8 mouse cellular contexts compared by ENCODE assay signal in genomic region chr19:5913007-5913719, GRCm38 (mm10). TPM values are rescaled to one million over a fixed set of nuclear protein-coding genes. Genes with fewer than 3 reads are reported as not detected.
DNase-seq lines count a peak whose midpoint lies in the region; ATAC-seq and TF ChIP-seq lines count a peak whose summit lies in the region.

TSS of gene Dpf2 (minus strand) at chr19:5913010.

- H3K4me2 ChIP-seq in limb, embryonic 11.5 days (ENCODE audit: low read depth, severe bottlenecking) = peak within 1 kb of the TSS; percentile 54
- H3K4me2 ChIP-seq in neural tube, embryonic 14.5 days (ENCODE audit: low read depth, low read length) = peak within 1 kb of the TSS; percentile 86

- H3K9me3 ChIP-seq in E14TG2a.4 (ENCODE audit: low read length) = no peaks in the 10 kb centered on the region
- no peaks in the 10 kb centered on the region for H3K9me3 ChIP-seq in limb, embryonic 11.5 days (ENCODE audit: control insufficient read depth, low read length)
- H3K9me3 ChIP-seq in neural tube, embryonic 14.5 days (ENCODE audit: control insufficient read depth, low read length) = no peaks in the 10 kb centered on the region

- DNase-seq in frontal cortex, adult 2 months (ENCODE audit: extremely low spot score in 1 of 2, low spot score in 1 of 2) = no peak
- no peak for DNase-seq in frontal cortex, postnatal 25 days (ENCODE audit: low spot score in 2 of 2)
- no peak for DNase-seq in heart, postnatal 10 days
- DNase-seq in limb, embryonic 11.5 days (ENCODE audit: low spot score) = no peak
- DNase-seq in cerebellum, adult 9-10 months = no peak

- H3K27me3 ChIP-seq in E14TG2a.4 (ENCODE audit: insufficient read depth, low read length) = no peaks in the 10 kb centered on the region
- no peaks in the 10 kb centered on the region for H3K27me3 ChIP-seq in limb, embryonic 11.5 days (ENCODE audit: control insufficient read depth, insufficient read depth, low read length)
- H3K27me3 ChIP-seq in neural tube, embryonic 14.5 days (ENCODE audit: control insufficient read depth, insufficient read depth, low read length) = no peaks in the 10 kb centered on the region

- intact Hi-C loops in heart, postnatal 10 days (cut with DNase I) = no loop called here

- peak; percentile 27 for ATAC-seq in limb, embryonic 11.5 days (ENCODE audit: insufficient number of reproducible peaks, low FRiP score, low TSS enrichment, low read depth)
- ATAC-seq in neural tube, embryonic 14.5 days (ENCODE audit: low read depth) = peak; percentile 69; the same call in 1 of the 2 replicates

- TF ChIP-seq POLR2A in embryonic fibroblast, embryonic 13.5 days (IDR thresholded peaks at IDR 0.05; ENCODE audit: low read depth, low read length) = no peak; the same call in 1 of the 2 replicates

- peaks cover 63% of the 10 kb centered on the region for H3K4me1 ChIP-seq in E14TG2a.4 (replicated peaks; ENCODE audit: low read depth, low read length)
- H3K4me1 ChIP-seq in embryonic fibroblast, embryonic 13.5 days (ENCODE audit: control insufficient read depth, insufficient read depth, low read length) = peaks cover 4% of the 10 kb centered on the region
- peaks cover 13% of the 10 kb centered on the region for H3K4me1 ChIP-seq in limb, embryonic 11.5 days (ENCODE audit: control insufficient read depth, insufficient read depth, low read length)
- peaks cover 31% of the 10 kb centered on the region for H3K4me1 ChIP-seq in neural tube, embryonic 14.5 days (ENCODE audit: control insufficient read depth, insufficient read depth, low read length)

- TF ChIP-seq CTCF in E14TG2a.4 (conservative IDR thresholded peaks at IDR 0.05; ENCODE audit: low read length) = no peak
- no peak for TF ChIP-seq CTCF in embryonic fibroblast, embryonic 13.5 days (IDR thresholded peaks at IDR 0.05; ENCODE audit: borderline replicate concordance, insufficient read depth, low read length)

- 23% methylated on average over 13 of the region's 13 CpGs for WGBS in limb, embryonic 11.5 days
- WGBS in neural tube, embryonic 14.5 days = 21% methylated on average over 13 of the region's 13 CpGs

- peak within 1 kb of the TSS; percentile 95 for H3K9ac ChIP-seq in limb, embryonic 11.5 days (ENCODE audit: low read length)
- H3K9ac ChIP-seq in neural tube, embryonic 14.5 days (replicated peaks; ENCODE audit: low read depth, low read length) = peak within 1 kb of the TSS; percentile 81

- peaks cover 43% of the 10 kb centered on the region for H3K36me3 ChIP-seq in E14TG2a.4 (ENCODE audit: insufficient read depth, low read length)
- H3K36me3 ChIP-seq in limb, embryonic 11.5 days (ENCODE audit: control insufficient read depth, insufficient read depth, low read length) = no peaks in the 10 kb centered on the region
- no peaks in the 10 kb centered on the region for H3K36me3 ChIP-seq in neural tube, embryonic 14.5 days (ENCODE audit: control insufficient read depth, insufficient read depth, low read length)

- peak within 1 kb of the TSS; percentile 70 for H3K27ac ChIP-seq in embryonic fibroblast, embryonic 13.5 days (ENCODE audit: insufficient read depth, low read length)
- H3K27ac ChIP-seq in limb, embryonic 11.5 days (replicated peaks; ENCODE audit: low read depth, low read length) = peak within 1 kb of the TSS; percentile 64
- peak within 1 kb of the TSS; percentile 82 for H3K27ac ChIP-seq in neural tube, embryonic 14.5 days (ENCODE audit: low read depth, low read length)

- H3K4me3 ChIP-seq in E14TG2a.4 (replicated peaks; ENCODE audit: low read length) = peak within 1 kb of the TSS; percentile 99
- H3K4me3 ChIP-seq in embryonic fibroblast, embryonic 13.5 days (ENCODE audit: insufficient read depth, low read length) = peak within 1 kb of the TSS; percentile 88
- H3K4me3 ChIP-seq in limb, embryonic 11.5 days (ENCODE audit: low read depth, low read length) = peak within 1 kb of the TSS; percentile 80
- peak within 1 kb of the TSS; percentile 93 for H3K4me3 ChIP-seq in neural tube, embryonic 14.5 days (ENCODE audit: low read depth, low read length)

RNA-seq across cellular contexts. Expression of gene Dpf2, which starts in this region (rescaled TPM):
- 106 and 118 TPM in 2 replicates for polyA plus RNA-seq in frontal cortex, adult 2 months (2012; rRNA removed)
- 94.7 and 135 TPM in 2 replicates for polyA plus RNA-seq in embryonic fibroblast, embryonic 13.5 days (2011; ENCODE audit: insufficient read length, low read depth, missing spikeins)
- total RNA-seq in heart, postnatal 10 days (2021) = 100 to 1,000 TPM; 100 to 101 TPM
- 209 and 218 TPM in 2 replicates for polyA plus RNA-seq in limb, embryonic 11.5 days (2014; fragmentation: Nextera tagmentation; extraction: Ambion mirVana)
- polyA plus RNA-seq in neural tube, embryonic 14.5 days (2014; fragmentation: Nextera tagmentation; extraction: Ambion mirVana) = 85.3 and 102 TPM in 2 replicates
